Mouse (Mus musculus): Measurements from ENCODE around the gene Cux1.

Gene Cux1

GRCm38 (mm10) chr5:136372276-136372675 lies 195.0 kb downstream of the Cux1 start:
- DNase-seq (ENCODE audit: low read depth): no peak

DNA sequence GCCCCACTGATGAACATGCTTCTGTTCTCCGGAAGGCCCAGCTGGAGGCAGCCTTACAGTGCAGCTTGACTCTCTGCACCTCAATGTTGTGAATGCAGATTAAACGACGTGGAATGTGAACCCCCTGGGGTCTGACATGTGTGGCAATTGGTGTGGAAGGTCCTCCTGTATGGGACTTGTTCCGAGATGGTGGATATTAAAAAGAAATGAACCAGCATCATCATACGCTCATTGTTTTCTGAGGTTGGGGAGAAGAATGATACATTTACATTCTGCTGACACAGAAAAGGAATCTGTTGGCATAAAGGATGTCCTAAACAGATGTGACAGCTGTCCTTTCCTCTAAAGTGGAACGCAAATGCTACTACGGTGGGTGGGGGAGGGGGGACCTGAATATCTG lies 203.9 kb downstream of the Cux1 start:
- DNase-seq (ENCODE audit: low read depth): no peak

- DNase-seq (ENCODE audit: low read depth): no peak
These were observed 204.6 kb downstream of the Cux1 start for GRCm38 (mm10) chr5:136362473-136363230.

- DNase-seq (ENCODE audit: low read depth): no peak
These were observed 205.3 kb downstream of the Cux1 start for GRCm38 (mm10) chr5:136362021-136362420.

GRCm38 (mm10) chr5:136357227-136357626 lies 210.1 kb downstream of the Cux1 start:
- DNase-seq (ENCODE audit: low read depth): no peak

DNA sequence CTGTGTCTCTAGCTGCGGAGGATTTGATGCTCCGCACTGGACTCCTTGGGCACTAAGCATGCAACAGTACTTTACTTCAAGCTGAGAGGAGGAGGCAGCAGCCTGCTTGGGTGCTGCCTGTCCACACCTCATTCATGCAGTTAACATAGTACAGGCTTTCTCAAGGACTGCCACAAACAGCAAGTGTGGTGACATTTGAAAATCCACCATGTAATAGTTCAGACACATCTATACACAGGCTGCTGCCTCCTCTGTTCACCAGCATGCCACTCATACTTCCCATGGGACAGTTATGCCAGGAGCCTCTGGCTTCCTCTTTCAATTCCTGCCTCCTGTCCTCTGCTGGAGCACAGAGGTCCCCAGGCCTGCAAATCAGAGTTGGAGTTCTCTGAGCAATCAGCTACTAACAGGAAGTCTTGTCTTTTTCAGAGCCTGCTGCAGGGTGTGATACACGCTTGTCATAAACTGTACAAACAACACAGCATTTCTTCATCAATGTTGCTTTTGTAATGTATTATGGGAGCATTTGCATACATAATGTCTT lies 211.6 kb downstream of the Cux1 start:
- DNase-seq (ENCODE audit: low read depth): no peak

DNA sequence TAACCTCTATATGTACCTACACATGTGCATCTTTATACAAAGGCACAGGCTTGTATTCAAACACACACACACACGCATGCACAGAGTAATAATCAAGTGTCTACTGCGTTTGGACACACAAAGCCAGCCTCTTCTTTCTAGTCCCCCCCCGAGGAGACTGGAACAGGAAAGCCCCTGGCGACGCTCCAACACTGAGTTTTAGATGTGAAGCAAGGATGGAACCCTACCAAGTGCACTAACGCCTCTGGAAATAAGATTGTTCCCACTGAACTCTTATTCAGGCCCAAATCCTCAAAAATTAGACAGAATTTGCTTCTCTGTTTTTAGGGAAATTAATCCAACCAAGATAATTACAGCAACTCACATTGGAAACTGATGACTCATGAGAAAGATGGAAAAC lies 212.6 kb downstream of the Cux1 start:
- DNase-seq (ENCODE audit: low read depth): no peak

- no peak for DNase-seq (ENCODE audit: low read depth)
These were observed 214.2 kb downstream of the Cux1 start for GRCm38 (mm10) chr5:136353114-136353513.

GRCm38 (mm10) chr5:136343156-136343890 lies 224.0 kb downstream of the Cux1 start:
- no peak for DNase-seq (ENCODE audit: low read depth)

DNA sequence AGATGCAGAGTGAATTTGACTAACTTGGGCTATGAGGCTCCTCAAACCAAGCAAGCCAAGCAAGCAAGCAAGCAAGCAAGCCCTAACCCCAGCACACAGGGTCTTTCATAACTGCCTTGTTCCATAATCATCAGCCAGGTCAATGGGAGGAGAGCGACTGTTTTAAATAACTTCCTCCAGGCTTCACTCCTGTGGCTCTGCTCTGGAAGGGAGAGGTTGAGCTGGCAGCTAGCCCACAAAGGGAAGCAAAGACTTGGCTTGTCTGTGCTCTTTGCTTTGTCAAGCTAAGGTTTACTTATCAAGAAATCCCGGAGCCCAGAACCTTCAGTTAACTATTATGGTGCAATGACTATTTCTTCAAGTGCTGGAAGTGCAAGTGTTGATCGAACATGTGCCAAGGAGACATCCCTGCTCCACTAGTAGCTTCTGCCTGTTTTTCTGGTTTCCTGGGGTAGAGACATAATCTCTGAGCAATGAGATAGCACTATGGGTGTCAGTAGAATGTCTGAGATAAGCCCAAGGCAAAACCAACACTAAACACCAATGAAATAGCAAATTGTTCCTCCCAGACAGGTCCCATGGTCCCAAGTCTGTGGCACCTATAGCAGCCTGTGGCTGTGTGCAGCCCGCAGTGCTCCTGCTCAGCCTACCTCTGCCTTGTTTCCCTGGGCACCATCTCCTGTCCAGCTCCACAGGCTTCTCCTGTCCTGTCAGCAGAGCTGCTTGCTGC lies 230.3 kb downstream of the Cux1 start:
- DNase-seq (ENCODE audit: low read depth): no peak

GRCm38 (mm10) chr5:136335681-136336080 lies 231.6 kb downstream of the Cux1 start:
- DNase-seq (ENCODE audit: low read depth): no peak

DNA sequence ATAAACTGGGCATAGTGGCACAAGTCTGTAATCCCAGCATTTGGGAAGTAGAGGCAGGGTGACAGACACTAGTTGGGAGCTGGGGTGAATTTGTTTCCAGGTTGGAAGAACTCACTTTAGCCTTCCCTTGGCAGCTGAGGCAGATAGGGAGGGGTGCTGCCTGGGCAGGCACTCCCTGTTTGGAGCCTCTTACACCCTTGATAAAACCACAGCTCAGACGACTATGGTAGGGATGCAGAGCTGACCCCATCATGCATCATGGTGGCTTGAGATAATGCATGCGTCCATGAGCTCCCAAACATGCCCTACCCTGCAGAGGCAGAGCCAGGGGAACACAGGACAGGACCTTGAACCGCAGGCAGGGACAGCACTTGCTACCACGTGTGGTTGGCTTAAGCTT lies 232.5 kb downstream of the Cux1 start:
- no peak for DNase-seq (ENCODE audit: low read depth)

DNA sequence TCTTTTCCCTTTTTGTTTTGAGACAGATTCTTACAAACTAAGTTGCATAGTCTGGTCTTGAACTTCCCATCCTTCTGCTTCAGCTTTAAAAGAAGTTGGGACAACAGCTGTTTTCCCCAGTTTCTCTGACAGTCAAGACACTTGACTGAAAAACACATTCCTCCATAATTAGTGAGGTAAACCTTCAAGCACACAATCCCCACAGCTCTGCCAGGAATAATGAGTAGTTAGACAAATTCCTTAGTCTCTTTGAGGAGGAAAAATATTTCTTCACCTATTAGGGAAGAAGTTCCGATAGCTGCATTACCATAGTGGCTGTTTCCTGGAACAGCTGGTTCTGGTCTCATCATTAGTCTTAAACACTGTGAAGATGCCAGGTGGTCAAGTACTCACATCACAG lies 233.2 kb downstream of the Cux1 start:
- no peak for DNase-seq (ENCODE audit: low read depth)

- no peak for DNase-seq (ENCODE audit: low read depth)
These were observed 234.4 kb downstream of the Cux1 start for GRCm38 (mm10) chr5:136332786-136333462.

- peak; percentile 8 for DNase-seq (ENCODE audit: low read depth)
These were observed 239.6 kb downstream of the Cux1 start for GRCm38 (mm10) chr5:136327736-136328135.

- no peak for DNase-seq (ENCODE audit: low read depth)
These were observed 240.7 kb downstream of the Cux1 start for GRCm38 (mm10) chr5:136326626-136327025.

DNA sequence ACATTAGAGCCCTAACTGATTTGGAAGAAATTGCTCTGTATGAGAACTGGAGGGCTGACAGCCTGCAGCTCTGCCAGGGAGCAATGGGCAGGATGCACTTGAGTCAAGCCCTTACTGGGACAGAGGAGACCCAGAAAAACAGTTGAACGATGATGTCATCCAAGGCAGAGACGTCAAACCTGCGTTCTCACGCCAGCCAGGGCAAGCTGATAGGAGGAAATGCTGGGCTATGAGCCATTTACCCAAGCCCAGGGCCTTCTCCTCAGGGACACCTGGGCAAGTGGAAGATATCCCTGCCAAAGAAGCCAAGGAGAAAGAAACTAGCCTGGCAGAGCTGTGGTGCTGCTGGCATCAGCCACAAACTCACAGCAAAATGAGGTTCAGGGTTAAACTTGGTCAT lies 242.8 kb downstream of the Cux1 start:
- DNase-seq (ENCODE audit: low read depth): no peak

GRCm38 (mm10) chr5:136321378-136321777 lies 245.9 kb downstream of the Cux1 start:
- no peak for DNase-seq (ENCODE audit: low read depth)

GRCm38 (mm10) chr5:136312566-136312965 lies 254.7 kb downstream of the Cux1 start:
- no peak for DNase-seq (ENCODE audit: low read depth)

DNA sequence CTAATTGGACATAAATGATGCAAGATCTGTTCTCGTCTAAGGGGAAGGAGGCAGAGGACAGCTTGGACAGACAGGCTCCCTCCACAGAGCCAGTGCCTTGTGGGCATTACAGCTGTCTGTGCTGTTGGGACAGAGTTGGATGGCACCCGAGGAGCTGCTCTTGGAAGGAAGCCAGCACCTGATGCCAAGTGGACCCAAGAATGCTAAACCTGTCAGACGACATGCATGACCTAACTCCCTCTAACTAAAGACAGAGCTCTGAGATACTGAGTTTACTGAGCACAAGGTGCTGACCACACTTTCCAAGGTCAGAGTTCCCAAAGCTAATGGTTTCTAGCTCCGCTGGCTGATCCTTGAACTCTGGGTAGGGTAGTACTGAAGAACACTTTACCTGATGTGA lies 255.1 kb downstream of the Cux1 start:
- DNase-seq (ENCODE audit: low read depth): no peak

DNA sequence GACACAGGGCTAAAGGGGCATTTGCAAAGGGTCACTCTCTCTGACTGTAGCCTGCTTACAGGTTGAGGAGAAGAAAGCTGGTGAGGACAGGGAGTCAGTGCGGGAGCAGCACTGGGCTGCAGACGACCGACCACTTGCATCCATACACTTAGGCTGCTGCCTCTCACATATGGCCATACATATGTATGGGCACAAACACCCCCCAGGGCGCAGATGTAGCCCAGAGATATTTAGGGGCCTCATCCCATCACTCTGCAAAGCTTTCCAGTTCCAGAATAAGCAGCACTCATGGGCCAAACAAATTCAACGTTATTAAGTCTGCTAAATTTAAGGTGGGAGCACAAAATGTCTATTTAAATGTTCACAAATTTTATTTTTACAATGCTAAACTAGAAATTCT lies 261.0 kb downstream of the Cux1 start:
- DNase-seq (ENCODE audit: low read depth): no peak

- DNase-seq (ENCODE audit: low read depth): no peak
These were observed 263.8 kb downstream of the Cux1 start for GRCm38 (mm10) chr5:136303409-136303983.
